Mouse (Mus musculus): ENCODE measurements around the gene Gpr107. TPM values are rescaled to one million over a fixed set of nuclear protein-coding genes. Genes with fewer than 3 reads are reported as not detected.

The Gpr107 gene
- polyA plus RNA-seq, 1 experiment from 2014 or later = 26.2 TPM

- Histone ChIP-seq H3K9ac (replicated peaks; ENCODE audit: low read depth) (no peak overlapping the region), H3K4me2 (replicated peaks; ENCODE audit: low read depth, low read length) (no peak overlapping the region), H3K36me3 (ENCODE audit: insufficient read depth, low read length) (peaks cover 47% of the 10 kb centered on the region), H3K27ac (ENCODE audit: low read length) (no peak overlapping the region), H3K27me3 (replicated peaks; ENCODE audit: insufficient read depth, low read length) (no peaks in the 10 kb centered on the region), H3K4me3 (ENCODE audit: low read depth, low read length) (no peak overlapping the region), H3K9me3 (ENCODE audit: low read length) (no peaks in the 10 kb centered on the region), H3K4me1 (ENCODE audit: insufficient read depth, low read depth, low read length) (no peaks in the 10 kb centered on the region)
- 41% methylated on average over 7 of the region's 7 CpGs for WGBS
- peak; percentile 24 for DNase-seq (ENCODE audit: low spot score)
- TF ChIP-seq EP300 (IDR thresholded peaks at IDR 0.05) = no peak
- no peak for TF ChIP-seq CTCF (IDR thresholded peaks at IDR 0.05)
- peak; percentile 67 for ATAC-seq
These were observed 28.0 kb downstream of the Gpr107 start for GRCm38 (mm10) chr2:31180081-31180551.

GRCm38 (mm10) chr2:31182786-31183330 is 30.7 kb downstream of the Gpr107 start:
- ATAC-seq (no peak), DNase-seq (ENCODE audit: low spot score) (no peak)
- TF ChIP-seq CTCF (IDR thresholded peaks at IDR 0.05) (no peak), EP300 (IDR thresholded peaks at IDR 0.05) (no peak)
- H3K4me2 ChIP-seq (replicated peaks; ENCODE audit: low read depth, low read length) = no peak overlapping the region
- H3K27ac ChIP-seq (ENCODE audit: low read length) = no peak overlapping the region
- H3K36me3 ChIP-seq (ENCODE audit: insufficient read depth, low read length) = peaks cover 50% of the 10 kb centered on the region
- no peaks in the 10 kb centered on the region for H3K4me1 ChIP-seq (ENCODE audit: insufficient read depth, low read depth, low read length)
- WGBS = 76% methylated on average over 6 of the region's 6 CpGs
- H3K27me3 ChIP-seq (replicated peaks; ENCODE audit: insufficient read depth, low read length) = no peaks in the 10 kb centered on the region
- no peak overlapping the region for H3K9ac ChIP-seq (replicated peaks; ENCODE audit: low read depth)
- H3K9me3 ChIP-seq (ENCODE audit: low read length) = no peaks in the 10 kb centered on the region
- no peak overlapping the region for H3K4me3 ChIP-seq (ENCODE audit: low read depth, low read length)

- H3K36me3 ChIP-seq (ENCODE audit: insufficient read depth, low read length) = peaks cover 51% of the 10 kb centered on the region
These were observed 31.7 kb downstream of the Gpr107 start for GRCm38 (mm10) chr2:31183830-31184229.

GRCm38 (mm10) chr2:31188691-31189090 is 36.6 kb downstream of the Gpr107 start:
- ATAC-seq (no peak), DNase-seq (ENCODE audit: low spot score) (no peak)
- no peak overlapping the region for H3K27ac ChIP-seq (ENCODE audit: low read length)
- H3K9me3 ChIP-seq (ENCODE audit: low read length) = no peaks in the 10 kb centered on the region
- H3K9ac ChIP-seq (replicated peaks; ENCODE audit: low read depth) = no peak overlapping the region
- H3K4me1 ChIP-seq (ENCODE audit: insufficient read depth, low read depth, low read length) = no peaks in the 10 kb centered on the region
- no peak overlapping the region for H3K4me3 ChIP-seq (ENCODE audit: low read depth, low read length)
- H3K27me3 ChIP-seq (replicated peaks; ENCODE audit: insufficient read depth, low read length) = no peaks in the 10 kb centered on the region
- 96% methylated on average over 1 of the region's 1 CpGs for WGBS
- H3K4me2 ChIP-seq (replicated peaks; ENCODE audit: low read depth, low read length) = no peak overlapping the region
- peaks cover 65% of the 10 kb centered on the region for H3K36me3 ChIP-seq (ENCODE audit: insufficient read depth, low read length)
- TF ChIP-seq EP300 (IDR thresholded peaks at IDR 0.05) (no peak), CTCF (IDR thresholded peaks at IDR 0.05) (no peak)

More at GRCm38 (mm10) chr2:31183830-31184229, 31.7 kb downstream of the Gpr107 start:
- H3K4me1 ChIP-seq (ENCODE audit: insufficient read depth, low read depth, low read length) = no peaks in the 10 kb centered on the region
- TF ChIP-seq EP300 (IDR thresholded peaks at IDR 0.05) (no peak), CTCF (IDR thresholded peaks at IDR 0.05) (peak; percentile 39)
- H3K4me3 ChIP-seq (ENCODE audit: low read depth, low read length) = no peak overlapping the region
- no peaks in the 10 kb centered on the region for H3K27me3 ChIP-seq (replicated peaks; ENCODE audit: insufficient read depth, low read length)
- no peak overlapping the region for H3K9ac ChIP-seq (replicated peaks; ENCODE audit: low read depth)
- no peaks in the 10 kb centered on the region for H3K9me3 ChIP-seq (ENCODE audit: low read length)
- no peak for ATAC-seq
- no peak overlapping the region for H3K4me2 ChIP-seq (replicated peaks; ENCODE audit: low read depth, low read length)
- DNase-seq (ENCODE audit: low spot score) = no peak
- 95% methylated on average over 1 of the region's 1 CpGs for whole genome bisulfite sequencing
- H3K27ac ChIP-seq (ENCODE audit: low read length) = no peak overlapping the region

- no peak for ATAC-seq
- no peak overlapping the region for H3K27ac ChIP-seq (ENCODE audit: low read length)
- WGBS = 96% methylated on average over 3 of the region's 3 CpGs
These were observed 37.5 kb downstream of the Gpr107 start for GRCm38 (mm10) chr2:31189654-31190053.

GRCm38 (mm10) chr2:31191765-31192164 is 39.6 kb downstream of the Gpr107 start:
- Histone ChIP-seq H3K27ac (ENCODE audit: low read length) (no peak overlapping the region), H3K36me3 (ENCODE audit: insufficient read depth, low read length) (peaks cover 44% of the 10 kb centered on the region), H3K4me1 (ENCODE audit: insufficient read depth, low read depth, low read length) (no peaks in the 10 kb centered on the region), H3K9ac (replicated peaks; ENCODE audit: low read depth) (no peak overlapping the region), H3K27me3 (replicated peaks; ENCODE audit: insufficient read depth, low read length) (no peaks in the 10 kb centered on the region), H3K4me2 (replicated peaks; ENCODE audit: low read depth, low read length) (no peak overlapping the region), H3K4me3 (ENCODE audit: low read depth, low read length) (no peak overlapping the region), H3K9me3 (ENCODE audit: low read length) (no peaks in the 10 kb centered on the region)
- TF ChIP-seq EP300 (IDR thresholded peaks at IDR 0.05) = no peak
- no peak for TF ChIP-seq CTCF (IDR thresholded peaks at IDR 0.05)
- WGBS = 86% methylated on average over 8 of the region's 8 CpGs
- DNase-seq (ENCODE audit: low spot score) (no peak), ATAC-seq (no peak)

More at GRCm38 (mm10) chr2:31189654-31190053, 37.5 kb downstream of the Gpr107 start:
- no peak for DNase-seq (ENCODE audit: low spot score)
- H3K4me3 ChIP-seq (ENCODE audit: low read depth, low read length) = no peak overlapping the region
- no peak overlapping the region for H3K9ac ChIP-seq (replicated peaks; ENCODE audit: low read depth)
- H3K9me3 ChIP-seq (ENCODE audit: low read length) = no peaks in the 10 kb centered on the region
- H3K36me3 ChIP-seq (ENCODE audit: insufficient read depth, low read length) = peaks cover 57% of the 10 kb centered on the region
- TF ChIP-seq CTCF (IDR thresholded peaks at IDR 0.05) (no peak), EP300 (IDR thresholded peaks at IDR 0.05) (no peak)
- H3K4me1 ChIP-seq (ENCODE audit: insufficient read depth, low read depth, low read length) = no peaks in the 10 kb centered on the region
- H3K4me2 ChIP-seq (replicated peaks; ENCODE audit: low read depth, low read length) = no peak overlapping the region
- H3K27me3 ChIP-seq (replicated peaks; ENCODE audit: insufficient read depth, low read length) = no peaks in the 10 kb centered on the region
